Mouse (Mus musculus) regulatory T cell (primary cell): ENCODE measurements around the gene Hspb6.

Experiments used
- in situ Hi-C: fragments of 300-600 bp; cut with MboI, MseI; formaldehyde crosslinking; loops from one replicate; pipeline ENCODE4 v1.15.1; 2025; ENCODE audit warnings: high pct_unique_total_duplicates

Hspb6 gene

GRCm38 (mm10) chr7:30553021-30553589 lies 1.1 kb downstream of the Hspb6 start:
- in situ Hi-C loops: no loop called here

GRCm38 (mm10) chr7:30553810-30554584 lies 2.0 kb downstream of the Hspb6 start:
- in situ Hi-C loops: no loop called here

- in situ Hi-C loops: no loop called here
Measured at GRCm38 (mm10) chr7:30556894-30557536, 5.0 kb downstream of the Hspb6 start.

GRCm38 (mm10) chr7:30557901-30558514 lies 6.0 kb downstream of the Hspb6 start:
- in situ Hi-C loops: no loop called here

GRCm38 (mm10) chr7:30558656-30559442 lies 6.9 kb downstream of the Hspb6 start:
- in situ Hi-C loops: no loop called here

- in situ Hi-C loops: no loop called here
Measured at GRCm38 (mm10) chr7:30559443-30559954, 7.5 kb downstream of the Hspb6 start, which contains the start of gene Lin37. Gene Lin37, minus strand, starts transcription at chr7:30559838.

GRCm38 (mm10) chr7:30560296-30560695 lies 8.3 kb downstream of the Hspb6 start:
- in situ Hi-C loops: no loop called here

GRCm38 (mm10) chr7:30562526-30563116 lies 10.6 kb downstream of the Hspb6 start:
- in situ Hi-C loops: no loop called here

GRCm38 (mm10) chr7:30563117-30563905 lies 11.3 kb downstream of the Hspb6 start, which contains the start of the genes U2af1l4, Gm49396 and Psenen:
Gene U2af1l4, plus strand, starts transcription at chr7:30563301.
Gene Gm49396, plus strand, starts transcription at chr7:30563344.
Gene Psenen, minus strand, starts transcription at chr7:30563627.
- in situ Hi-C loops: no loop called here

GRCm38 (mm10) chr7:30563906-30564280 lies 11.9 kb downstream of the Hspb6 start:
- in situ Hi-C loops: no loop called here

GRCm38 (mm10) chr7:30564970-30565571 lies 13.1 kb downstream of the Hspb6 start, which contains the start of gene Igflr1:
Gene Igflr1, plus strand, starts transcription at chr7:30565427.
- in situ Hi-C loops: no loop called here

- in situ Hi-C loops: no loop called here
Measured at GRCm38 (mm10) chr7:30566033-30566432, 14.1 kb downstream of the Hspb6 start.

GRCm38 (mm10) chr7:30567555-30567954 lies 15.6 kb downstream of the Hspb6 start:
- in situ Hi-C loops: no loop called here

GRCm38 (mm10) chr7:30572389-30572788 lies 20.4 kb downstream of the Hspb6 start:
- in situ Hi-C loops: no loop called here

- in situ Hi-C loops: no loop called here
Measured at GRCm38 (mm10) chr7:30572969-30573368, 21.0 kb downstream of the Hspb6 start.

GRCm38 (mm10) chr7:30579950-30580349 lies 28.0 kb downstream of the Hspb6 start:
- in situ Hi-C loops: no loop called here

- in situ Hi-C loops: no loop called here
Measured at GRCm38 (mm10) chr7:30581547-30581946, 29.6 kb downstream of the Hspb6 start.

GRCm38 (mm10) chr7:30584339-30584738 lies 32.4 kb downstream of the Hspb6 start:
- in situ Hi-C loops: no loop called here

- in situ Hi-C loops: no loop called here
Measured at GRCm38 (mm10) chr7:30585170-30585569, 33.2 kb downstream of the Hspb6 start.
